Mouse (Mus musculus): ENCODE data around the gene Best3.
"Not testable (repeated sequence)": the region's sequence is repeated elsewhere in the genome, so short reads cannot be mapped to it uniquely, and the experiment has no call there.

Gene Best3

GRCm38 (mm10) chr10:117033785-117034184 lies 47.7 kb downstream of the Best3 start:
- peak; percentile 88 to 91 for DNase-seq

GRCm38 (mm10) chr10:117040355-117040754 lies 54.2 kb downstream of the Best3 start:
- no peak for DNase-seq

GRCm38 (mm10) chr10:117042295-117042694 lies 56.2 kb downstream of the Best3 start:
- no peak for DNase-seq

- DNase-seq, result not testable (repeated sequence)
These were observed 57.5 kb downstream of the Best3 start for GRCm38 (mm10) chr10:117043497-117044166.

GRCm38 (mm10) chr10:117045175-117046056 lies 59.3 kb downstream of the Best3 start, which contains the start of gene Lrrc10:
Gene Lrrc10 (plus strand): TSS chr10:117045341.
- DNase-seq, result no peak

GRCm38 (mm10) chr10:117049253-117049652 lies 63.1 kb downstream of the Best3 start:
- DNase-seq, result no peak

- no peak for DNase-seq
These were observed 64.0 kb downstream of the Best3 start for GRCm38 (mm10) chr10:117049961-117050597.

GRCm38 (mm10) chr10:117055668-117056067 lies 69.6 kb downstream of the Best3 start:
- no peak for DNase-seq

GRCm38 (mm10) chr10:117062894-117063253 lies 76.8 kb downstream of the Best3 start:
- no peak for DNase-seq

GRCm38 (mm10) chr10:117063254-117064021 lies 77.3 kb downstream of the Best3 start, which contains the start of gene Cct2:
Gene Cct2 (minus strand): TSS chr10:117063814.
- peak; percentile 94 for DNase-seq

GRCm38 (mm10) chr10:117064076-117064475 lies 78.0 kb downstream of the Best3 start:
- DNase-seq, result no peak

- DNase-seq, result no peak
These were observed 83.0 kb downstream of the Best3 start for GRCm38 (mm10) chr10:117069109-117069508.

GRCm38 (mm10) chr10:117072191-117072888 lies 86.2 kb downstream of the Best3 start:
- no peak for DNase-seq

GRCm38 (mm10) chr10:117073176-117073575 lies 87.1 kb downstream of the Best3 start:
- no peak for DNase-seq

Measured in B cell, adult 2 months (primary cell).